Mouse (Mus musculus) ovary, adult 18-20 months (tissue): ENCODE measurements around the gene Pkd1.

Source experiments
- DNase-seq: peaks from one replicate; pipeline ENCODE4 v3.0.0; 2022; ENCODE audit warnings: low spot score, mixed read lengths

Pkd1 gene

GRCm38 (mm10) chr17:24567034-24567779 lies 17.6 kb downstream of the Pkd1 start:
- DNase-seq: no peak

- DNase-seq: no peak
Measured at GRCm38 (mm10) chr17:24569837-24570236, 20.2 kb downstream of the Pkd1 start.

GRCm38 (mm10) chr17:24572651-24573245 lies 23.1 kb downstream of the Pkd1 start:
- DNase-seq: no peak

- no peak for DNase-seq
Measured at GRCm38 (mm10) chr17:24573811-24574210, 24.2 kb downstream of the Pkd1 start.

GRCm38 (mm10) chr17:24579532-24579931 lies 29.9 kb downstream of the Pkd1 start:
- DNase-seq: no peak

- DNase-seq: no peak
Measured at GRCm38 (mm10) chr17:24580287-24580686, 30.7 kb downstream of the Pkd1 start.

- no peak for DNase-seq
Measured at GRCm38 (mm10) chr17:24583599-24584460, 34.2 kb downstream of the Pkd1 start.

GRCm38 (mm10) chr17:24584520-24584919 lies 34.9 kb downstream of the Pkd1 start:
- no peak for DNase-seq

GRCm38 (mm10) chr17:24586532-24586931 lies 36.9 kb downstream of the Pkd1 start:
- DNase-seq: no peak

GRCm38 (mm10) chr17:24590943-24591342 lies 41.3 kb downstream of the Pkd1 start:
- DNase-seq: no peak

GRCm38 (mm10) chr17:24591695-24592094 lies 42.1 kb downstream of the Pkd1 start:
- no peak for DNase-seq

- no peak for DNase-seq
Measured at GRCm38 (mm10) chr17:24593248-24593647, 43.6 kb downstream of the Pkd1 start.

GRCm38 (mm10) chr17:24593992-24594890 lies 44.6 kb downstream of the Pkd1 start:
- DNase-seq: no peak

GRCm38 (mm10) chr17:24595126-24596072 lies 45.8 kb downstream of the Pkd1 start:
- peak; percentile 43 for DNase-seq

- no peak for DNase-seq
Measured at GRCm38 (mm10) chr17:24596073-24596466, 46.4 kb downstream of the Pkd1 start.

- no peak for DNase-seq
Measured at GRCm38 (mm10) chr17:24596471-24597183, 47.0 kb downstream of the Pkd1 start.

GRCm38 (mm10) chr17:24597989-24598388 lies 48.4 kb downstream of the Pkd1 start:
- no peak for DNase-seq

GRCm38 (mm10) chr17:24600502-24600901 lies 50.9 kb downstream of the Pkd1 start:
- no peak for DNase-seq

- no peak for DNase-seq
Measured at GRCm38 (mm10) chr17:24603961-24604360, 54.3 kb downstream of the Pkd1 start.

GRCm38 (mm10) chr17:24604557-24604956 lies 54.9 kb downstream of the Pkd1 start:
- DNase-seq: no peak
